ENCODE assay signal across 20 mouse cellular contexts in the genomic region with DNA sequence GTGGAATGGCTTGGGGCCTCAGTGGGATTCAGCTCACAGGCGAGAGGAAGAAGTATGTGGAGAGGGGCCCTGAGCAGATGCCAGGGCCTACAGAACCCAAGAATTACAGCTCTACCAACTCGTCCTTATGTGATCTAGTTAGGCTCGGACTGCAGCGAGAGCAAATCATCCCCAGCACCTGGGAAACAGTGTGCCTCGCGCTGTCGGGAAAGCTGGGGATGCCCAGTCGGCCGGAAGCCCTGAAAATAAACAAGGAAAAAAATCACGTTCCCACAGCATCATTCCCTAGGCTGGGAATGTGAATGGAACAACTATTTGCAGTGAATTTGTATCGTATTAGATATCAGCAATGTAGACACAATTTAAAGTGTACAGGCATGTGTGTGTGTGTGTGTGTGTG. TPM values are rescaled to one million over a fixed set of nuclear protein-coding genes. Genes with fewer than 3 reads are reported as not detected.
"Had no signal": no experiment of that assay in that cellular context is flagged by ENCODE, and none has a peak within 500 bp of the region (broad histone marks: within the 10 kb centered on the region; RNA-seq: fewer than 3 reads in every experiment).

No protein-coding gene starts in this region.

- DNase-seq: liver; liver, embryonic 13.5 days; liver, postnatal 0 days; right cerebral cortex, postnatal 14 days; right cerebral cortex, postnatal 4 days; spleen, adult 18-20 months; thymus, adult 2 months; thymus, postnatal 25 days; thymus, postnatal 4 days had no signal

- ATAC-seq: liver, postnatal 0 days; midbrain, embryonic 13.5 days; midbrain, embryonic 15.5 days had no signal

- H3K9ac ChIP-seq: liver, embryonic 13.5 days; liver, embryonic 15.5 days; liver, postnatal 0 days; lung, embryonic 15.5 days; midbrain, embryonic 13.5 days; midbrain, embryonic 15.5 days; neural tube, embryonic 12.5 days had no signal

- H3K4me2 ChIP-seq: liver, embryonic 11.5 days; liver, embryonic 13.5 days; liver, embryonic 15.5 days; lung, embryonic 15.5 days; midbrain, embryonic 11.5 days; midbrain, embryonic 13.5 days; midbrain, embryonic 15.5 days; neural tube, embryonic 12.5 days had no signal

- H3K27ac ChIP-seq: liver, embryonic 13.5 days; liver, embryonic 15.5 days; lung, embryonic 15.5 days; macrophage; midbrain, embryonic 13.5 days; midbrain, embryonic 15.5 days; neural tube, embryonic 12.5 days had no signal

- H3K9me3 ChIP-seq: liver, embryonic 13.5 days; liver, embryonic 15.5 days; lung, embryonic 15.5 days; midbrain, embryonic 13.5 days; midbrain, embryonic 15.5 days; neural tube, embryonic 12.5 days had no signal

- H3K27me3 ChIP-seq: liver, embryonic 13.5 days; lung, embryonic 15.5 days; midbrain, embryonic 13.5 days; midbrain, embryonic 15.5 days; neural tube, embryonic 12.5 days had no signal

- H3K4me3 ChIP-seq: liver, embryonic 13.5 days; liver, embryonic 15.5 days; lung, embryonic 15.5 days; megakaryocyte, embryonic 14.5 days; midbrain, embryonic 13.5 days; midbrain, embryonic 15.5 days; neural tube, embryonic 12.5 days had no signal

- H3K36me3 ChIP-seq: liver, embryonic 13.5 days; liver, embryonic 15.5 days; lung, embryonic 15.5 days had no signal

- H3K4me1 ChIP-seq: liver, embryonic 13.5 days; liver, embryonic 15.5 days; midbrain, embryonic 15.5 days had no signal

RNA-seq across cellular contexts. Expression of gene Slc4a5, which starts 13.3 kb away (rescaled TPM):
- polyA plus RNA-seq: macrophage; neural tube, embryonic 14.5 days; urinary bladder, adult 2 months had no signal
